Mouse (Mus musculus): ENCODE measurements at regions not wholly inside any gene's neighbourhood (a gene's known extent, or its start where the extent isn't known, plus 50 kb on each side); places are given as distances from the start of the nearest gene placed in this dataset.
"Not testable (repeated sequence)": the region's sequence is repeated elsewhere in the genome, so short reads cannot be mapped to it uniquely, and the experiment has no call there.

- Histone ChIP-seq H3K4me2 (replicated peaks) (no peak overlapping the region), H3K4me1 (replicated peaks; ENCODE audit: control insufficient read depth, insufficient read depth, low read length) (no peaks in the 10 kb centered on the region), H3K27ac (no peak overlapping the region), H3K9ac (no peak overlapping the region), H3K27me3 (ENCODE audit: control insufficient read depth, insufficient read depth, low read length) (no peaks in the 10 kb centered on the region), H3K9me3 (ENCODE audit: control insufficient read depth, low read length) (no peaks in the 10 kb centered on the region), H3K36me3 (replicated peaks; ENCODE audit: control insufficient read depth, insufficient read depth) (no peaks in the 10 kb centered on the region), H3K4me3 (replicated peaks; ENCODE audit: low read length) (no peak overlapping the region)
- DNase-seq (ENCODE audit: low spot score) = no peak
- ATAC-seq (ENCODE audit: low FRiP score) = no peak
- 58% methylated on average over 2 of the region's 2 CpGs for WGBS
Measured at GRCm38 (mm10) chr14:90488301-90488700, 2017.1 kb upstream of the Pcdh20 start.

GRCm38 (mm10) chr14:90447971-90448370 is 1976.8 kb upstream of the Pcdh20 start:
- Histone ChIP-seq H3K4me2 (replicated peaks) (no peak overlapping the region), H3K36me3 (replicated peaks; ENCODE audit: control insufficient read depth, insufficient read depth) (no peaks in the 10 kb centered on the region), H3K9ac (no peak overlapping the region), H3K4me3 (replicated peaks; ENCODE audit: low read length) (no peak overlapping the region), H3K27ac (no peak overlapping the region), H3K27me3 (ENCODE audit: control insufficient read depth, insufficient read depth, low read length) (no peaks in the 10 kb centered on the region), H3K9me3 (ENCODE audit: control insufficient read depth, low read length) (no peaks in the 10 kb centered on the region), H3K4me1 (replicated peaks; ENCODE audit: control insufficient read depth, insufficient read depth, low read length) (no peaks in the 10 kb centered on the region)
- DNase-seq (ENCODE audit: low spot score) (no peak), ATAC-seq (ENCODE audit: low FRiP score) (no peak)
- 88% methylated on average over 2 of the region's 2 CpGs for WGBS

DNA sequence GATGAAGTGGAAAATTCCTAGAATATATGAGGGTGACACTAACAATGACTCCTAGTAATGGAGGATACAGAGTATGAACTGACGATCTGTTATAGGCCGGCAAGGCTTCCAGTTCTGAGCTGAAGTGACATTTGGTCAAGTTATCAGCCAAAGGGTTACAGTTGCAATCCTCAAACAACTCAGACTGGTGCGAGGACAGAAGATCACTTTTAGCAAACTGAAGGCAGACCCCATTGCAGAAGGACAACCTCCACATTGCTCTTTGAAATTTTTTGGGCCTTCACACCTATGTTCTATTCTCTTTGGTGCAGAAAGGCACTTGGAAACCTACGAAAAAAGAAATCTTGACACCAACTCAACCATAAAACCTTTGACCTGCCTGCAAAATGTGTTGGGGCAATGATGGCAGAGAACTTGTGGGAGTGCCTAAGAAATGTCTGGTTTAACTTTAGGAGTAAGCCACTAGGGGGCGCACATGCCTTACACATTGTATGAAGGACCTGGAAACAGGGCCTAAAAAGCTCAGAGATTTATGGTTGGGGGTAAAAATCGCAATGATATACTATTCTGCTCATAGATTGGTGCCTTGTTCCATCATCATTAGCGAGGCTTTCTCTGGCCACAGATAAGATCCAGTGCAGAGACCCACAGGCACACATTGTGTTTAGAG is 1961.8 kb upstream of the Pcdh20 start:
- H3K27me3 ChIP-seq (ENCODE audit: control insufficient read depth, insufficient read depth, low read length) = no peaks in the 10 kb centered on the region
- no peak overlapping the region for H3K4me3 ChIP-seq (replicated peaks; ENCODE audit: low read length)
- peak; percentile 81 for DNase-seq (ENCODE audit: low spot score)
- 50% methylated on average over 7 of the region's 7 CpGs for WGBS
- H3K27ac ChIP-seq = no peak overlapping the region
- no peak overlapping the region for H3K9ac ChIP-seq
- no peaks in the 10 kb centered on the region for H3K9me3 ChIP-seq (ENCODE audit: control insufficient read depth, low read length)
- no peaks in the 10 kb centered on the region for H3K36me3 ChIP-seq (replicated peaks; ENCODE audit: control insufficient read depth, insufficient read depth)
- H3K4me1 ChIP-seq (replicated peaks; ENCODE audit: control insufficient read depth, insufficient read depth, low read length) = no peaks in the 10 kb centered on the region
- ATAC-seq (ENCODE audit: low FRiP score) = no peak; the same call in 1 of the 2 replicates
- H3K4me2 ChIP-seq (replicated peaks) = no peak overlapping the region

DNA sequence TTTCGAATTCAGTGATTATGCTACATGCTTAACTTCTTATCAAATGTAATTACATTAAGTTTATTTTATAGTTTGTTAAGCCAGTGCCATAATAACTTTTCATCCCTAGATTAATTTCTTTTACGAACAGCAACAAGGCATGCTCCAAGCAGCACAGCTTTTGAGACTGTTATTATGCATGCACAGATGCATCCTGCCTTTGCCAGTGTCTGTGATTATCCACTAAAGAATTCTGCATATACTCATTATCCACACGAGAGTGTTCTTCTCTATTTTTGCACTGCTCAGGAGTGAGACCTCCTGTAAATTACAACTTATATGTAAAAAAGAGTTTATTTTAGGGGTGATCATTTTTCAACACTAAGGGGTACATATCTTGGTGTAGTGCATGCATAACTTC is 1941.5 kb upstream of the Pcdh20 start:
- ATAC-seq (ENCODE audit: low FRiP score) (no peak), DNase-seq (ENCODE audit: low spot score) (no peak)
- no peak overlapping the region for H3K27ac ChIP-seq
- H3K9ac ChIP-seq = no peak overlapping the region
- no peak overlapping the region for H3K4me3 ChIP-seq (replicated peaks; ENCODE audit: low read length)
- no peaks in the 10 kb centered on the region for H3K36me3 ChIP-seq (replicated peaks; ENCODE audit: control insufficient read depth, insufficient read depth)
- H3K4me2 ChIP-seq (replicated peaks) = no peak overlapping the region
- H3K27me3 ChIP-seq (ENCODE audit: control insufficient read depth, insufficient read depth, low read length) = no peaks in the 10 kb centered on the region
- H3K4me1 ChIP-seq (replicated peaks; ENCODE audit: control insufficient read depth, insufficient read depth, low read length) = no peaks in the 10 kb centered on the region
- WGBS = 72% methylated on average over 3 of the region's 3 CpGs
- no peaks in the 10 kb centered on the region for H3K9me3 ChIP-seq (ENCODE audit: control insufficient read depth, low read length)

DNA sequence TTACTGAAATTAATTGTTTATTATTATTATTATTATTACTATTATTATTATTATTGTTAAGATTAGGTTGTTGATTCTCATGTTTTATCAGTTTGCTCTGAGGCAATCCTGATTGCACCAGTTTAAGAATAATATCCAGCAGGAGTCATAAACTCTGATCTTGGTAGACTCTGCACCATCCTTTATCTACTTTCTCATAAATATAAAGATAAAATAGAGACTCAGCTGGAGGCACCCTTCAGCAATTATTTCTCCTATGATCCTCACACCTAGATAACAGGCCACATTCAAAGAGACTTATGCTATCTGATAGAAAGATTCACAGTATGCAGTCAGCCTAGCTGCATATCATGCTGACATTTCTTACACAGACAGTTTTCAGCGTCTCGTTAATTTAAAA is 1935.2 kb upstream of the Pcdh20 start:
- 84% methylated on average over 2 of the region's 2 CpGs for WGBS
- H3K9ac ChIP-seq = no peak overlapping the region
- no peak overlapping the region for H3K4me3 ChIP-seq (replicated peaks; ENCODE audit: low read length)
- no peaks in the 10 kb centered on the region for H3K4me1 ChIP-seq (replicated peaks; ENCODE audit: control insufficient read depth, insufficient read depth, low read length)
- no peak for DNase-seq (ENCODE audit: low spot score)
- no peaks in the 10 kb centered on the region for H3K36me3 ChIP-seq (replicated peaks; ENCODE audit: control insufficient read depth, insufficient read depth)
- H3K27me3 ChIP-seq (ENCODE audit: control insufficient read depth, insufficient read depth, low read length) = no peaks in the 10 kb centered on the region
- no peaks in the 10 kb centered on the region for H3K9me3 ChIP-seq (ENCODE audit: control insufficient read depth, low read length)
- no peak for ATAC-seq (ENCODE audit: low FRiP score)
- H3K27ac ChIP-seq = no peak overlapping the region
- H3K4me2 ChIP-seq (replicated peaks) = no peak overlapping the region

DNA sequence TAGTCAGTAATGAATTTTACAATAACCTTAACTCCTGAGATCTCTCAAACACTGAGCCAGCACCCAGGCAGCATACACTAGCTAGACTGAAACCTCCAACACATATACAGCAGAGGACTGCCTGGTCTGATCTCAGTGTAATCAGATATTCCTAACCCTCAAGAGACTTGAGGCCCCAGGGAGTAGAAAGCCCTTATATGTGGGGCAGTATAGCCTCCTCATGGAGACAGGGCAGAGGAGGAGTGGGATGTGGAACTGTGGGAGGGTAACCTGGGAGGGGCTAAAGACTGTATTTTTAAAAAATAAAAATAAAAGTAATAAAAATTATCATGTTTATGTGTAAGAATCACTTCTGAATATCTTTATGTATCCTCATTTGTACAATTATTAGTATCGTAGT is 1934.3 kb upstream of the Pcdh20 start:
- 95% methylated on average over 1 of the region's 1 CpGs for WGBS
- no peak for DNase-seq (ENCODE audit: low spot score)

DNA sequence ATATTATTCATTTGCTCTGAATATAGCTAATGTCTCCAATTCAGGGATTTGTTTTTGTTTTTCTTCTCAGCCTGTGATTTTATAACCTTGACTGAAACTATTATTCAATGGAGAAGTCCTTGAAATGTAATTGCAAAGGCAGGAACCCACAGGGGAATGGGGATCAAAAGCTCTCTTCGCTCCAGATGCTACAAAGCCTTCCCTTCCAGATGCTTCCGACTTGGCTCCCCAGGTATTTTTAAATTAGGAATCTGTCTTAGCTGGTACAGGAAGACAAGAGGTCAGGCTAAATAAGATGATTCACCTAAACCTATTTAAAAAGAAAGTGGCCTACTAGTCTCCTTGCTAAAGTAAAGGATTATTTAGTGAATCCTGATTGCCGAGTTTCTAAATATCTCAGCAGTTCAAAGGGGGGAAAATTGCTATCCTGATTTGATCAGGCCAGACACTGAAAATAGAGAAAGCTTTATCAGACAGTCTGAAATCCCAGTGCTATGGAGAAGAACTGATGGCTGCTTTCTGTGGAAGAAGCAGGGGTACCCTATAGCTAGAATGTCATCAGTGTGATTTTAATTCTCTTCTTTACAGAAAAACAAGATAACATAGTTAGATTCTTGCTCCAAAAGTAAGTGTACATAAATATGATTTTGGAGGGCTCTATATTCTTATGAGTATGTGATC is 1896.2 kb upstream of the Pcdh20 start:
- H3K27me3 ChIP-seq (ENCODE audit: control insufficient read depth, insufficient read depth, low read length) = no peaks in the 10 kb centered on the region

More for the DNA sequence above, 1934.3 kb upstream of the Pcdh20 start:
- no peak overlapping the region for H3K4me3 ChIP-seq (replicated peaks; ENCODE audit: low read length)
- no peaks in the 10 kb centered on the region for H3K27me3 ChIP-seq (ENCODE audit: control insufficient read depth, insufficient read depth, low read length)
- no peaks in the 10 kb centered on the region for H3K9me3 ChIP-seq (ENCODE audit: control insufficient read depth, low read length)
- no peak overlapping the region for H3K4me2 ChIP-seq (replicated peaks)
- H3K36me3 ChIP-seq (replicated peaks; ENCODE audit: control insufficient read depth, insufficient read depth) = no peaks in the 10 kb centered on the region
- H3K27ac ChIP-seq = no peak overlapping the region
- no peak for ATAC-seq (ENCODE audit: low FRiP score)
- H3K4me1 ChIP-seq (replicated peaks; ENCODE audit: control insufficient read depth, insufficient read depth, low read length) = no peaks in the 10 kb centered on the region
- no peak overlapping the region for H3K9ac ChIP-seq

GRCm38 (mm10) chr14:90334541-90334940 is 1863.3 kb upstream of the Pcdh20 start:
- no peaks in the 10 kb centered on the region for H3K36me3 ChIP-seq (replicated peaks; ENCODE audit: control insufficient read depth, insufficient read depth)
- H3K9ac ChIP-seq = no peak overlapping the region
- ATAC-seq (ENCODE audit: low FRiP score) = peak; percentile 62; the same call in 1 of the 2 replicates
- H3K27ac ChIP-seq = no peak overlapping the region
- H3K9me3 ChIP-seq (ENCODE audit: control insufficient read depth, low read length) = no peaks in the 10 kb centered on the region
- no peak overlapping the region for H3K4me2 ChIP-seq (replicated peaks)
- H3K27me3 ChIP-seq (ENCODE audit: control insufficient read depth, insufficient read depth, low read length) = no peaks in the 10 kb centered on the region
- WGBS = 29% methylated on average over 3 of the region's 3 CpGs
- H3K4me3 ChIP-seq (replicated peaks; ENCODE audit: low read length) = no peak overlapping the region
- H3K4me1 ChIP-seq (replicated peaks; ENCODE audit: control insufficient read depth, insufficient read depth, low read length) = no peaks in the 10 kb centered on the region; the same call in 1 of the 2 replicates
- peak; percentile 50 for DNase-seq (ENCODE audit: low spot score)

More for the DNA sequence above, 1896.2 kb upstream of the Pcdh20 start:
- no peak overlapping the region for H3K4me3 ChIP-seq (replicated peaks; ENCODE audit: low read length)
- H3K4me2 ChIP-seq (replicated peaks) = no peak overlapping the region
- no peak overlapping the region for H3K9ac ChIP-seq
- DNase-seq (ENCODE audit: low spot score) = peak; percentile 47
- no peaks in the 10 kb centered on the region for H3K4me1 ChIP-seq (replicated peaks; ENCODE audit: control insufficient read depth, insufficient read depth, low read length)
- 0 out of 2 replicates have a peak overlapping the region, but pooled peaks have one; percentile 38 for H3K27ac ChIP-seq
- 32% methylated on average over 3 of the region's 3 CpGs for WGBS
- no peaks in the 10 kb centered on the region for H3K9me3 ChIP-seq (ENCODE audit: control insufficient read depth, low read length)
- ATAC-seq (ENCODE audit: low FRiP score) = no peak
- H3K36me3 ChIP-seq (replicated peaks; ENCODE audit: control insufficient read depth, insufficient read depth) = no peaks in the 10 kb centered on the region

DNA sequence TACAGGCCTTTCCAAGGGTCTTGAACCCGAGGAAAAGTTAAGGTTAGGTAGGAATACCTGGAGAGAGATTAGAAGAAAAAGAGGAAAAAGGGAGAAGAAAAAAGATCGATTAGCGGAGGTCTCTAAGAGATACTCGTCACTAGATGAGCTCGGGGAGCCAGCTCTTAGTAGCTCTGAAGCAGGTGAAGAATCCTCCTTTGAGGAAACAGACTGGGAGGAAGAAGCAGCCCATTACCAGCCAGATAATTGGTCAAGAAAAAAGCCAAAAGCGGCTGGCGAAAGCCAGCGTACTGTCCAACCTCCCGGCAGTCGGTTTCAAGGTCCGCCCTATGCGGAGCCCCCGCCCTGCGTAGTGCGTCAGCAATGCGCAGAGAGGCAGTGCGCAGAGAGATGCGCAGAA is 1824.3 kb upstream of the Pcdh20 start:
- H3K9ac ChIP-seq; H3K4me1 ChIP-seq (replicated peaks; ENCODE audit: control insufficient read depth, insufficient read depth, low read length); H3K27ac ChIP-seq; ATAC-seq (ENCODE audit: low FRiP score); DNase-seq (ENCODE audit: low spot score); H3K4me2 ChIP-seq (replicated peaks); H3K36me3 ChIP-seq (replicated peaks; ENCODE audit: control insufficient read depth, insufficient read depth); H3K27me3 ChIP-seq (ENCODE audit: control insufficient read depth, insufficient read depth, low read length); H3K9me3 ChIP-seq (ENCODE audit: control insufficient read depth, low read length); H3K4me3 ChIP-seq (replicated peaks; ENCODE audit: low read length): not testable (repeated sequence)
- WGBS = over 99% methylated on average over 7 of the region's 18 CpGs
